Mouse (Mus musculus) lung, postnatal 0 days (tissue): ENCODE measurements around the gene Ltbp1. TPM values are rescaled to one million over a fixed set of nuclear protein-coding genes. Genes with fewer than 3 reads are reported as not detected.

Experiments used
- ATAC-seq: fragments of 200-750 bp; cut with Nextera tagmentation; 2 replicates; pipeline ENCODE4 v1.8.0; 2017; ENCODE audit warnings: moderate library complexity
- DNase-seq: peaks from one replicate; pipeline ENCODE4 v3.0.0-alpha.2; 2016; ENCODE audit warnings: low spot score
- H3K27ac ChIP-seq: fragments of 300-500 bp; sonication (generic); 2 replicates; pipeline ENCODE4 v1.5.1; 2014; ENCODE audit warnings: antibody characterized with exemption, mild to moderate bottlenecking, low read length, mixed read lengths
- H3K27me3 ChIP-seq: fragments of 300-500 bp; sonication (generic); replicated peaks from 2 replicates; pipeline ENCODE4 v1.6.1; 2014; ENCODE audit warnings: low read length, mixed read lengths; ENCODE audit not compliant: insufficient read depth
- H3K36me3 ChIP-seq: fragments of 300-500 bp; sonication (generic); 2 replicates; pipeline ENCODE4 v1.6.1; 2014; ENCODE audit warnings: low read length, mixed read lengths; ENCODE audit not compliant: insufficient read depth
- H3K4me1 ChIP-seq: fragments of 300-500 bp; sonication (generic); 2 replicates; pipeline ENCODE4 v1.6.1; 2014; ENCODE audit warnings: antibody characterized with exemption, low read depth, low read length, mixed read lengths; ENCODE audit not compliant: insufficient read depth
- H3K4me2 ChIP-seq: fragments of 300-500 bp; sonication (generic); replicated peaks from 2 replicates; pipeline ENCODE4 v1.6.1; 2014; ENCODE audit warnings: low read depth, mild to moderate bottlenecking, low read length, moderate library complexity, mixed read lengths
- H3K4me3 ChIP-seq: fragments of 300-500 bp; sonication (generic); 2 replicates; pipeline ENCODE4 v1.5.1; 2014; ENCODE audit warnings: low read depth, low read length
- H3K9ac ChIP-seq: fragments of 300-500 bp; sonication (generic); replicated peaks from 2 replicates; pipeline ENCODE4 v1.6.1; 2014; ENCODE audit warnings: low read depth, mild to moderate bottlenecking
- H3K9me3 ChIP-seq: fragments of 300-500 bp; sonication (generic); 2 replicates; pipeline ENCODE4 v1.6.1; 2016; ENCODE audit warnings: low read length, mixed read lengths
- CTCF ChIP-seq: IDR thresholded peaks from 2 replicates; pipeline ENCODE4 v1.5.1; 2016; ENCODE audit warnings: antibody characterized with exemption, mild to moderate bottlenecking
- EP300 ChIP-seq: IDR thresholded peaks from 2 replicates; pipeline ENCODE4 v1.6.1; 2016; ENCODE audit warnings: antibody characterized with exemption, mild to moderate bottlenecking, control low read depth
- WGBS: fragments of 180-500 bp; shearing (Covaris S2); extraction: QIAGEN DNeasy Blood & Tissue Kit; methylation state at CpG from one replicate; pipeline ENCODE4 v1.1.7; 2014; 5-methylcytosine and 5-hydroxymethylcytosine counted together
- polyA plus RNA-seq: library from polyadenylated mRNA; unstranded; fragments of >200 nt; fragmentation: Nextera tagmentation; extraction: Ambion mirVana; gene quantifications from 2 replicates; pipeline ENCODE4 v1.2.1, GENCODE M21; 2015

Ltbp1 gene
- polyA plus RNA-seq, 1 experiment from 2014 or later, result 27.1 TPM

DNA sequence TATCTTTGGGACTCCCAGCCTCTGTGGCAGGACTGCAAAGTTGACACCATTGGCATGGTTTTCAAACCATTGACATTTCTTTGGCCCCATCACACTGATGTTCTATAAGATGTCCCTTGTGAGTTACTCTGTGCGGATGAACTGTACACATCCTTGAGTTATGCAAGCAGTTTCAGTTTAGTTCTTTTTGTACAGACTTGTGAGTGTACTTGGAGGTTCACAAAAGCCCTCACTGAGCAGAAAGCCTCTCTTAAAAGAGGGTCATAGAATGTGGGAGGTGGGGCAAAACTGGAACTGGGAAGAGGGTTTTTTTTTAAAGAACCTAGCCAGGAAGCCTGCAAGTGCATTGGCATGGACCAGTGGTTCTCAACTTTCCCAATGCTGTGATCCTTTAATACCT is 198.7 kb downstream of the Ltbp1 start:
- H3K4me2 ChIP-seq, result no peak overlapping the region
- WGBS, result 36% methylated on average over 1 of the region's 1 CpGs
- H3K36me3 ChIP-seq, result no peaks in the 10 kb centered on the region
- no peaks in the 10 kb centered on the region for H3K9me3 ChIP-seq
- H3K27ac ChIP-seq, result no peak overlapping the region
- H3K4me1 ChIP-seq, result no peaks in the 10 kb centered on the region
- H3K4me3 ChIP-seq, result no peak overlapping the region
- H3K27me3 ChIP-seq, result no peaks in the 10 kb centered on the region
- ATAC-seq (peak; percentile 61), DNase-seq (peak; percentile 40)
- peak; percentile 67 for TF ChIP-seq EP300
- TF ChIP-seq CTCF, result no peak
- H3K9ac ChIP-seq, result no peak overlapping the region

DNA sequence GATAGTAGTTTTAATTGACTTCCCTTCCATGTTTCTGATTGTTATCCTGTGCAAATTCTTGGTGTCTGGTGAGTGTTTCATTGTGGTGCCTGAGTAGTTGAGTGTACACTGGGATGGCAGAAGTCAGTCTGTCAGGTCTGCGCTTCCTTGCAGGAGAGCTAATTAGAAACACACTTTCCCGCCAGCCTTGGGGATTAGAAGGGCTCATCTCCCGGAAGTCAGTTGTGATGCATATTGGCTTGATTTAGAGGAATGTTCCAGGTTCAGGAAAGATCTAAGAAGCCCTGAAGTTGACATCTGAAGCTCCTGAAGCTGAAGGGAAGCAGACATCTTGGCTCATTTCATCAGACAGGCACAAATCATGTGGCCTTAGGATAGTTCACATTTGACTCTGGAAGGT is 200.9 kb downstream of the Ltbp1 start:
- no peak overlapping the region for H3K27ac ChIP-seq
- ATAC-seq, result no peak
- DNase-seq, result no peak
- H3K4me1 ChIP-seq, result no peaks in the 10 kb centered on the region
- H3K36me3 ChIP-seq, result no peaks in the 10 kb centered on the region
- no peak overlapping the region for H3K4me3 ChIP-seq
- no peak overlapping the region for H3K9ac ChIP-seq
- no peaks in the 10 kb centered on the region for H3K9me3 ChIP-seq
- H3K4me2 ChIP-seq, result no peak overlapping the region
- no peaks in the 10 kb centered on the region for H3K27me3 ChIP-seq
- WGBS, result 70% methylated on average over 3 of the region's 3 CpGs
- TF ChIP-seq EP300 (no peak), CTCF (no peak)

DNA sequence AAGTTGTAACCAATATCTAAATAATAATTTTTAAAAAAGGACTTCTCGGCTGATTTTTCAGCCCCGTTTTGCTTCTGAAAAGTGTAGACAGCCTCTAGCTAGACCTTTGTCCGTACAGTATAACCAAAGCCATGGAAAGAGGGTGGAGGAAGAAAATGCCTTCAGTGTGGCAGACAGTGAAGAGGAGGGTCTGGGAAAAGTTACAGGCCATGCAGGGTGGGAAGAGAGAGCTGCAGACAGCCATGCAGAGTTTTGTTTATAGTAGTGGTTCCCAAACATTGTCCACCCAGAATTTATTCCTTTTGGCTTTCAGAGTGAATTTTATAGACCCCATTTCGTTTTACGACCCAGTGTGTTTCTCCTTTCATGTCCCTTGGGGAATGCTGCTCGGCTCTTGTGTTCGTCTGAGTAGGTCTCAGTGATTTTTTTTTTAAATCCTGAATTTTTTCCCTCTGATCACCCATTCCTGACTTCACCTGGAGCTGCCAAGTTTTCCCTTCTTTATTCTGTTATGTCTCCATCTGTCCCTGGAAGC is 202.9 kb downstream of the Ltbp1 start:
- Histone ChIP-seq H3K9me3 (no peaks in the 10 kb centered on the region), H3K9ac (no peak overlapping the region), H3K27me3 (no peaks in the 10 kb centered on the region), H3K4me3 (no peak overlapping the region), H3K4me1 (no peaks in the 10 kb centered on the region), H3K36me3 (no peaks in the 10 kb centered on the region), H3K4me2 (no peak overlapping the region), H3K27ac (no peak overlapping the region)
- DNase-seq, result no peak
- 84% methylated on average over 7 of the region's 7 CpGs for WGBS
- TF ChIP-seq CTCF (no peak), EP300 (no peak)
- ATAC-seq, result no peak

DNA sequence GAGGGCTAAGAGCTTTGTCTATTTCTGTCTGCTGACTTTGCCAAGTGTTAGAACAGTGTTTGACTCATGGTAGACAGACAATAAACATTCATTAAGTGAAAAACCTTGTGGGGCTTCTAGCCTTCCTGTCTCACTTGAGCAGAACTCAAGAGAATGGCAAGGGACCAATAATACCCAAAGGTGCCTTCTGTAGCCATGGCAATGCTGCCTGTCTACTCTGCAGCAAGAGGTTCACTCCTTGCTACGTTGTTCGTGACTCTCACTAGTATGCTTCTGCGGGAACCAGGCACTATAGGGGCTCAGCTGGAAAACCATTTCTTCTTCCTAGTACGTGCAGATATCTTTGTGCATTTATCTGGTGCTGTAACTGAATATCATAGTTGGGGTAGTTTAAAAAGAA is 205.2 kb downstream of the Ltbp1 start:
- WGBS, result 86% methylated on average over 4 of the region's 4 CpGs
- DNase-seq, result no peak
- Histone ChIP-seq H3K9me3 (no peaks in the 10 kb centered on the region), H3K36me3 (no peaks in the 10 kb centered on the region), H3K9ac (no peak overlapping the region), H3K4me3 (no peak overlapping the region), H3K27me3 (no peaks in the 10 kb centered on the region), H3K4me1 (no peaks in the 10 kb centered on the region), H3K27ac (no peak overlapping the region), H3K4me2 (no peak overlapping the region)
- no peak for TF ChIP-seq EP300
- no peak for TF ChIP-seq CTCF
- no peak for ATAC-seq

DNA sequence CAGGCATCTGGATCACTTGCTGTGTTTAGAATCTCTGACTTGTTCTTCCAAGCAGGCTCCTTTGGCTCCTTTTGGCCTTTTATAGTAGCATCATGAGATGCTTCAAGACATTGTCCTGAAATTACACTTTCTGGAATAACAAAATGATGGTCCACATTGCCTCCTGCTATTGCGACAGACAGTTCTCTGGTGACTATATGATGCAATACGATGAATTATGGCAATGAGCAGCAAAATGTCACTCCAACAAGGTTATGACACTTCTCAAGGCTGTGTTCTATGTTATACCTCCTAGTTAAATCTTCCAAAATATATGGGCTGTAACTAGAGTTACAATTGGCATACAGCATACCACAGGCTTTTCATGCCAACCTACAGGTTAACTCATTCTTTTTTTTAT is 211.0 kb downstream of the Ltbp1 start:
- no peak overlapping the region for H3K4me3 ChIP-seq
- WGBS, result 84% methylated on average over 2 of the region's 2 CpGs
- H3K9ac ChIP-seq, result no peak overlapping the region
- TF ChIP-seq CTCF (no peak), EP300 (no peak)
- no peaks in the 10 kb centered on the region for H3K36me3 ChIP-seq
- no peak overlapping the region for H3K27ac ChIP-seq
- no peaks in the 10 kb centered on the region for H3K27me3 ChIP-seq
- ATAC-seq (no peak), DNase-seq (peak; percentile 35)
- H3K9me3 ChIP-seq, result no peaks in the 10 kb centered on the region
- H3K4me1 ChIP-seq, result no peaks in the 10 kb centered on the region
- no peak overlapping the region for H3K4me2 ChIP-seq

DNA sequence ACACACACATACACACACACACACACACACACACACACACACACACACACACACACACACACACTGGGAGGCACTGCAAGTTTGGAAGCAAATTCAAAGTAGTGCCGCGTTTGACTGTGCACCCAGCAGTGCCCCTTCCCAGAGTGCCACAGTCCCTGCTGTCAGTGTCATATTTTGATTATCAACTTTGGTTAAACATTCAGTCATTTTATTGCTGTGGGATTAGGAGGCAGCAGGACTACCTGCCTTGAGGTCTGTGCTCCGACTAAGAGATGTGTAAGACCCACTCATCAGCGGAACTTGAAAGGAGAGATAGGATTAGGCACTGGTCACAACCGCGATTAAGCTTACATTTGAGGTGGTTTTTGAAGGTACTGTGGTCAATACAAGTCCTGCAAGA is 213.3 kb downstream of the Ltbp1 start:
- DNase-seq, result no peak
- Histone ChIP-seq H3K4me1 (no peaks in the 10 kb centered on the region), H3K36me3 (no peaks in the 10 kb centered on the region), H3K4me3 (no peak overlapping the region), H3K9ac (no peak overlapping the region), H3K27me3 (no peaks in the 10 kb centered on the region), H3K9me3 (no peaks in the 10 kb centered on the region), H3K27ac (no peak overlapping the region), H3K4me2 (no peak overlapping the region)
- ATAC-seq, result no peak
- TF ChIP-seq EP300 (no peak), CTCF (no peak)
- WGBS, result 91% methylated on average over 6 of the region's 6 CpGs

DNA sequence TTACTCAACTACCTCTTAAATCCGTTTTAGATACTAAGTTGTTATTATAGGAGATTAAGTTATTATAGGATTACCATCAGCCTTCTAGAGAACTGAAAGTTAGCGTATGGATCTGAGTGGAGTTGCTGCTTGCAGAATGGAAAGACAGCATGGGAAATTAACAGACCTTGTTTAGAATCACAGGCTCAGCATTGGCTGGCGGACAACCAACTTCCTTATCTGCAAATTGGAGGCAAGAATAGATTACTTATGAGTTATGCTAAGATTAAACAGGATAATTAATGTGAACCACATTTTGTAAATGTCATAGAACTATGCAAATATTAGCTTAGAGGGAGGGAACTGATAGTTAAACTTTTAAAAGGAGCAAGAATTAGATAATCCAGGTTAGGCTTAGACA is 223.0 kb downstream of the Ltbp1 start:
- Histone ChIP-seq H3K4me1 (no peaks in the 10 kb centered on the region), H3K36me3 (no peaks in the 10 kb centered on the region), H3K27me3 (no peaks in the 10 kb centered on the region), H3K4me2 (no peak overlapping the region), H3K27ac (no peak overlapping the region), H3K9me3 (no peaks in the 10 kb centered on the region), H3K4me3 (no peak overlapping the region), H3K9ac (no peak overlapping the region)
- no peak for DNase-seq
- 66% methylated on average over 3 of the region's 3 CpGs for WGBS
- ATAC-seq, result no peak
- TF ChIP-seq CTCF, result no peak
- TF ChIP-seq EP300, result no peak
